Mouse (Mus musculus): Measurements from ENCODE around the gene Ckmt1.

GRCm38 (mm10) chr2:121368831-121369230, 11.3 kb downstream of the Ckmt1 start:
- no peak for TF ChIP-seq MAX (IDR thresholded peaks at IDR 0.05; ENCODE audit: low read depth)
- no peak for TF ChIP-seq POLR2A (IDR thresholded peaks at IDR 0.05; ENCODE audit: insufficient read length, low read depth)
- no peak for TF ChIP-seq TCF3 (IDR thresholded peaks at IDR 0.05; ENCODE audit: insufficient read length, low read depth)
- TF ChIP-seq SRF (IDR thresholded peaks at IDR 0.05; ENCODE audit: control insufficient read depth, insufficient read length, low read depth): no peak
- no peak for TF ChIP-seq MYOG (IDR thresholded peaks at IDR 0.05; ENCODE audit: control insufficient read depth in 1 of 3, insufficient read depth in 1 of 3, insufficient read length in 2 of 3, low read depth in 2 of 3)
- no peak for TF ChIP-seq E2F4 (IDR thresholded peaks at IDR 0.05; ENCODE audit: insufficient read depth)
